Mouse (Mus musculus) kidney, postnatal 4 days (tissue): ENCODE results near the gene 4933406M09Rik.

Experiments
- DNase-seq, 2 experiments: peaks; one replicate each; pipeline ENCODE4 v3.0.0; 2021; ENCODE audit warnings: mixed read lengths in 2 of 2

4933406M09Rik gene

DNA sequence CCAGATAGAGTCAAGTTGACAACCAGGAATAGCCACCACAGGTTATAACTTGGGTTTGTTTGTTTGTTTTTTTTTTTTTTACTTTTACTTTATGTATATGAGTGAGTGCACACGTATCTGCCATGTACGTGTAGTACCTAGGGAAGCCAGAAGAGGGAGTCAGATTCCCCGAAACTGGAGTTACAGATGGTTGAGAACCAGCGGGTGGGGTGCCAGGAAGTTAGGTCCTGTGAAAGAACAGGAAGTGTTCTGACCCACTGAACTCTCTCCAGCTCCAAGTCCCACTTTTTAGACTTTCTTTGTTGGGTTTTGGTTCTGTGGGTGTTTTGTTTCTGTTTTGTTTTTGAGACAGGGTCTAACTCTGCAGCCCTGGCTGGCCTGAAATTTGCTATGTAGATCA, 49.7 kb downstream of the 4933406M09Rik start:
- peak; percentile 12 to 55 for DNase-seq

DNA sequence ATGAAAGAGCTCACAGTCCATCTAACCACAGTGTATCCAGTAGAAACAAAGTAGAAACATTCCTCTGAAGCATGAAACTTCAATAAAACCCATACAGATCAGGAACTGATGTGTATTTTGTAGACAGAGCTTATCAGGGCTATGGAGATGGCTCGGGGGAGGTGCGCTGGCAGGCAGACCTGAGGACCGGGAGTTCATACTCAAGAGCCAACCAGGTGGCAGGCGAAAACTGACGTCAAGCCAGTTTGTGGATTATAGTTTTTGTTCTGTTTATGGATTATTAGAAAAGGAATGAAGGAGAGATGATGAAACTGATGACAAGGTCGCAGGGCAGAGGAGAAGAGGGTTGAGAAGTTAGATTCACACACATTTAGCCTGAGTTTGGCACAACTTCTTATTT, 54.7 kb downstream of the 4933406M09Rik start:
- DNase-seq: no peak
